Mouse (Mus musculus) layer of hippocampus, postnatal 36 days (tissue): Measurements from ENCODE around the gene Nt5dc1. TPM values are rescaled to one million over a fixed set of nuclear protein-coding genes. Genes with fewer than 3 reads are reported as not detected.
A peak's percentile ranks its signal among the peaks of the same experiment; 100 is the strongest.
"Not testable (repeated sequence)": the region's sequence is repeated elsewhere in the genome, so short reads cannot be mapped to it uniquely, and the experiment has no call there.

Experiments used
- DNase-seq, 2 experiments: peaks; one replicate each; pipeline ENCODE4 v3.0.0; 2022
- total RNA-seq, 2 experiments: library from RNA; stranded (reverse); gene quantifications; 2 replicates each; pipeline ENCODE4 v1.2.3; 2021

Gene Nt5dc1
- total RNA-seq, 2 experiments from 2014 or later, result 3.6 to 3.8 TPM

GRCm38 (mm10) chr10:34312536-34312935 lies 105.8 kb downstream of the Nt5dc1 start:
- DNase-seq, result no peak

GRCm38 (mm10) chr10:34309915-34310685 lies 108.3 kb downstream of the Nt5dc1 start:
- no peak for DNase-seq

GRCm38 (mm10) chr10:34307070-34307469 lies 111.3 kb downstream of the Nt5dc1 start:
- DNase-seq, result no peak

GRCm38 (mm10) chr10:34300368-34300767 lies 118.0 kb downstream of the Nt5dc1 start:
- DNase-seq, result no peak

- DNase-seq, result peak in 1 of 2 experiments; percentile 29
These were observed 120.2 kb downstream of the Nt5dc1 start for GRCm38 (mm10) chr10:34297980-34298753.

- peak; percentile 90 to 92 for DNase-seq
These were observed 120.9 kb downstream of the Nt5dc1 start, which contains the start of gene Tspyl4 for GRCm38 (mm10) chr10:34297299-34297979. TSS of gene Tspyl4 (plus strand) at chr10:34297442.

GRCm38 (mm10) chr10:34296911-34297298 lies 121.4 kb downstream of the Nt5dc1 start:
- DNase-seq, result no peak

- peak; percentile 47 to 48 for DNase-seq
These were observed 135.7 kb downstream of the Nt5dc1 start for GRCm38 (mm10) chr10:34282420-34283238.

- peak; percentile 97 for DNase-seq
These were observed 136.4 kb downstream of the Nt5dc1 start, which contains the start of gene Tspyl1 for GRCm38 (mm10) chr10:34281962-34282388. TSS of gene Tspyl1 (plus strand) at chr10:34282190.

GRCm38 (mm10) chr10:34281211-34281961 lies 137.0 kb downstream of the Nt5dc1 start:
- DNase-seq, result no peak

GRCm38 (mm10) chr10:34280591-34281175 lies 137.7 kb downstream of the Nt5dc1 start:
- DNase-seq, result peak in 1 of 2 experiments; percentile 30

- peak in 1 of 2 experiments; percentile 11 for DNase-seq
These were observed 146.7 kb downstream of the Nt5dc1 start for GRCm38 (mm10) chr10:34271681-34272080.

- DNase-seq, result no peak
These were observed 150.9 kb downstream of the Nt5dc1 start for GRCm38 (mm10) chr10:34267312-34268070.

- no peak for DNase-seq
These were observed 153.2 kb downstream of the Nt5dc1 start for GRCm38 (mm10) chr10:34265106-34265505.

GRCm38 (mm10) chr10:34252833-34253232 lies 165.5 kb downstream of the Nt5dc1 start:
- not testable (repeated sequence) for DNase-seq

GRCm38 (mm10) chr10:34249594-34249993 lies 168.8 kb downstream of the Nt5dc1 start:
- no peak for DNase-seq

GRCm38 (mm10) chr10:34247757-34248156 lies 170.6 kb downstream of the Nt5dc1 start:
- DNase-seq, result no peak

GRCm38 (mm10) chr10:34246106-34246505 lies 172.2 kb downstream of the Nt5dc1 start:
- DNase-seq, result no peak

- DNase-seq, result no peak
These were observed 173.6 kb downstream of the Nt5dc1 start for GRCm38 (mm10) chr10:34244745-34245144.

- DNase-seq, result no peak
These were observed 179.8 kb downstream of the Nt5dc1 start for GRCm38 (mm10) chr10:34238536-34238935.
